Mouse (Mus musculus) stomach, embryonic 16.5 days (tissue): ENCODE data around the gene Poln. TPM values are rescaled to one million over a fixed set of nuclear protein-coding genes. Genes with fewer than 3 reads are reported as not detected.

Experiments
- polyA plus RNA-seq: library from polyadenylated mRNA; unstranded; fragments of >200 nt; fragmentation: Nextera tagmentation; extraction: Ambion mirVana; gene quantifications from 2 replicates; pipeline ENCODE4 v1.2.1, GENCODE M21; 2015

Gene Poln
- polyA plus RNA-seq, 1 experiment from 2014 or later = 1.1 TPM

Other genes starting within 250 kb of the Poln start
- 46.4 and 50.1 TPM in 2 replicates for gene Nelfa, start 233.0 kb downstream of the Poln start, polyA plus RNA-seq
- 43.3 and 63.2 TPM in 2 replicates for gene Gm1673, start 186.0 kb downstream of the Poln start, polyA plus RNA-seq
- gene Nat8l, start 173.5 kb downstream of the Poln start, polyA plus RNA-seq = 0.21 and 0.25 TPM in 2 replicates
- 26.2 and 30.9 TPM in 2 replicates for gene Haus3, start 79 bp upstream of the Poln start, polyA plus RNA-seq
- gene Mxd4, start 18.3 kb upstream of the Poln start, polyA plus RNA-seq = 32.8 and 36.9 TPM in 2 replicates
- 0.63 and 1.1 TPM in 2 replicates for gene Zfyve28, start 119.0 kb upstream of the Poln start, polyA plus RNA-seq
- gene Cfap99, start 119.2 kb upstream of the Poln start, polyA plus RNA-seq = 0.14 TPM in 1 of 2 replicates, not detected in the other
- 151 and 164 TPM in 2 replicates for gene Rnf4, start 166.8 kb upstream of the Poln start, polyA plus RNA-seq
- 8.7 and 9.2 TPM in 2 replicates for gene Fam193a, start 200.5 kb upstream of the Poln start, polyA plus RNA-seq